Mouse (Mus musculus) ES-Bruce4 (cell line): ENCODE data around the gene Cfap299.

Source experiments
- CTCF ChIP-seq: IDR thresholded peaks from one replicate; pipeline ENCODE4 v1.8.1; 2011; ENCODE audit warnings: low read depth, low read length
- EP300 ChIP-seq: IDR thresholded peaks from 2 replicates; pipeline ENCODE4 v1.6.1; 2011; ENCODE audit warnings: low read depth, low read length; ENCODE audit not compliant: insufficient read depth
- POLR2A ChIP-seq: IDR thresholded peaks from one replicate; pipeline ENCODE4 v1.8.1; 2011; ENCODE audit warnings: low read length; ENCODE audit not compliant: insufficient read depth

- TF ChIP-seq EP300, result no peak
- no peak for TF ChIP-seq CTCF
- TF ChIP-seq POLR2A, result no peak
Observed at GRCm38 (mm10) chr5:98550873-98551272, 221.8 kb downstream of the Cfap299 start.
